Mouse (Mus musculus): Measurements from ENCODE around the gene Sept11. TPM values are rescaled to one million over a fixed set of nuclear protein-coding genes. Genes with fewer than 3 reads are reported as not detected.

Sept11 gene
- total and polyA plus RNA-seq, 3 experiments: 34.9 to 245 (median 87.2) TPM

DNA sequence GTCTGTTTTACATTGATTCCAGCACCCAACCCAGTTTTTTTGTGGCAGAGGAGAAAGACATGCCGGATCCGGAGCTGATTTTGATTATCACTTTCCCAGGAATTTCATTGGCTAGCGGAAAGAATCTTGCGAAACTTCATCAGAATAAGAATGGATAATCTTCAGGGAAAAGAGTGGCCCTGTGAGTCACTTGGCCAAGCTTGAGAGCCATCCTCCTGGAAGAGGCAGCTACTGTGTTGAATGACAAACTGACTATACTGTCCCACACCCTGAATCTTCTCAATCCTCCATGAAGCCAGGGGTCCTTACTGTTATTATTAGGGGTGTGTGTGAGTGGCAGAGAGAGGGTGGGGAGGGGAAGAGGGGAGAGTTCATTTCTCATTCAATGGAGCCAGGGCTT lies 7.7 kb downstream of the Sept11 start:
- DNase-seq (ENCODE audit: low read depth, low spot score): no peak
- peaks cover 57% of the 10 kb centered on the region for H3K79me2 ChIP-seq (ENCODE audit: control insufficient read depth, insufficient read depth, low read length, poor library complexity)
- TF ChIP-seq CHD2 (IDR thresholded peaks at IDR 0.05; ENCODE audit: low read length) (no peak), POLR2AphosphoS2 (IDR thresholded peaks at IDR 0.05; ENCODE audit: low read length) (no peak), MAZ (IDR thresholded peaks at IDR 0.05; ENCODE audit: low read depth, low read length) (no peak), E2F4 (IDR thresholded peaks at IDR 0.05; ENCODE audit: borderline replicate concordance, low read depth, low read length) (no peak), MYC (IDR thresholded peaks at IDR 0.05; ENCODE audit: low read depth, low read length) (no peak), USF2 (IDR thresholded peaks at IDR 0.05; ENCODE audit: borderline replicate concordance in 1 of 2, insufficient read depth in 1 of 2, low read depth in 1 of 2, low read length in 2 of 2) (no peak), TAL1 (IDR thresholded peaks at IDR 0.05; ENCODE audit: low read length) (no peak), SMC3 (IDR thresholded peaks at IDR 0.05; ENCODE audit: low read depth, low read length) (no peak), ETS1 (IDR thresholded peaks at IDR 0.05; ENCODE audit: low read depth, low read length) (no peak)
- H3K9ac ChIP-seq (ENCODE audit: control insufficient read depth, low read depth, low read length, poor library complexity, severe bottlenecking): no peak overlapping the region
- H3K4me1 ChIP-seq (ENCODE audit: control insufficient read depth in 1 of 2, insufficient read depth in 2 of 2, low read length in 2 of 2): no peaks in the 10 kb centered on the region; a peak in 1 of 4 replicates
- no peak overlapping the region for H3K4me3 ChIP-seq (ENCODE audit: control insufficient read depth in 1 of 2, insufficient read depth in 1 of 2, low read depth in 2 of 2, low read length in 2 of 2)
- H3K36me3 ChIP-seq (ENCODE audit: control insufficient read depth in 1 of 2, insufficient read depth in 2 of 2, low read length in 2 of 2): peaks cover 2 to 13% of the 10 kb centered on the region in 2 experiments
- no peaks in the 10 kb centered on the region for H3K27me3 ChIP-seq (ENCODE audit: control insufficient read depth in 1 of 2, insufficient read depth in 2 of 2, low read length in 2 of 2)
- H3K9me3 ChIP-seq (replicated peaks; ENCODE audit: insufficient read depth, low read length): no peaks in the 10 kb centered on the region
- no peak overlapping the region for H3K27ac ChIP-seq (ENCODE audit: control insufficient read depth, low read depth, low read length)

DNA sequence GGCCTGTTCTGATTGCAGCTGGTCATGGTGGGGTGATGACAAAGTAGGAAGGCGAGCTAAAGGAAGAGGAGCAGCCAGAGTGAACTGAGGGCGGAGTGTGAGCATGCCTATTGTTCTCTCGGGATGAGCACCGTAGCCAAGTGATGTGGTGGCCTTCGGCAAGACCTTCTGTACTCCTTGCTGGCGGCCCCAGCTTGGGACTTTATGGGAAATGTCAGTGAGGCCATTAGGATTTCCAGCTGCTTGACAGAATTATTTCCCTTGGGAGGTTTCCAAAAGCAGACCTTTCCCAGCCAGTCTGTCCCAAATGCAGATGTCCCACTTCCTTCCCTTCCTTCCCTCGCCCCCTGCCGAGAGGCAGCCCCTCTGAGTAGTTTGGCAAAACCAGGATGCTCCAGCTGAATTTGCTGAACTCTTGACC lies 8.1 kb downstream of the Sept11 start:
- H3K27me3 ChIP-seq (ENCODE audit: control insufficient read depth in 1 of 2, insufficient read depth in 2 of 2, low read length in 2 of 2): no peaks in the 10 kb centered on the region
- H3K27ac ChIP-seq (ENCODE audit: control insufficient read depth, low read depth, low read length): no peak overlapping the region
- peaks cover 2 to 11% of the 10 kb centered on the region in 2 experiments for H3K36me3 ChIP-seq (ENCODE audit: control insufficient read depth in 1 of 2, insufficient read depth in 2 of 2, low read length in 2 of 2)
- no peak overlapping the region for H3K4me3 ChIP-seq (ENCODE audit: control insufficient read depth in 1 of 2, insufficient read depth in 1 of 2, low read depth in 2 of 2, low read length in 2 of 2)
- H3K9me3 ChIP-seq (replicated peaks; ENCODE audit: insufficient read depth, low read length): no peaks in the 10 kb centered on the region
- H3K9ac ChIP-seq (ENCODE audit: control insufficient read depth, low read depth, low read length, poor library complexity, severe bottlenecking): no peak overlapping the region
- DNase-seq (ENCODE audit: low read depth, low spot score): no peak
- TF ChIP-seq ZKSCAN1 (IDR thresholded peaks at IDR 0.05; ENCODE audit: low read depth, low read length) (no peak), SMC3 (IDR thresholded peaks at IDR 0.05; ENCODE audit: low read depth, low read length) (no peak), KAT2A (conservative IDR thresholded peaks at IDR 0.05; ENCODE audit: low read depth, low read length) (no peak), POLR2A (IDR thresholded peaks at IDR 0.05; ENCODE audit: control insufficient read depth in 1 of 2, insufficient read depth in 1 of 2, low read depth in 1 of 2, low read length in 2 of 2, poor library complexity in 1 of 2) (no peak), HCFC1 (IDR thresholded peaks at IDR 0.05; ENCODE audit: low read depth, low read length) (no peak), ETS1 (IDR thresholded peaks at IDR 0.05; ENCODE audit: low read depth, low read length) (no peak)
- H3K79me2 ChIP-seq (ENCODE audit: control insufficient read depth, insufficient read depth, low read length, poor library complexity): peaks cover 55% of the 10 kb centered on the region
- no peaks in the 10 kb centered on the region; a peak in 1 of 4 replicates for H3K4me1 ChIP-seq (ENCODE audit: control insufficient read depth in 1 of 2, insufficient read depth in 2 of 2, low read length in 2 of 2)

DNA sequence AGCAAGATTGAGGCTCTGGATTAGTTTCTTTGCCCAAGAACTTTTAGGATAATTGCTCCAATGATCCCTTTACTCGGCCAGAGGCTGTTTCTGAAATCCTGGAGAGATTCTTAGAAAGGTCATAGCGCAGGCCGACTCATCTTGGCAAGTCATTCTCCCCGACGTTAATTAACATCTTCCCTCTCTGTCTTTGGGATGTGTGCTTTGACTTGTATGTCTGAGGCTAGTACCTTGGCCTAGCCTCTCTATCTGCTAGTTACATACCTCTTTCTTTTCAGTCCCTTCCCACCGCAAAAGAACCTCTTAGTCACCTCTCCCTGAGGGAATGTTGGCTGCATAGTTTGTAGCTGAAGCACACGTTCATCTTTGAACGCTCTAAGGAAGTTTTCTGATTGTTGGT lies 10.4 kb downstream of the Sept11 start:
- Histone ChIP-seq H3K9ac (ENCODE audit: control insufficient read depth, low read depth, low read length, poor library complexity, severe bottlenecking) (no peak overlapping the region), H3K4me1 (ENCODE audit: control insufficient read depth in 1 of 2, insufficient read depth in 2 of 2, low read length in 2 of 2) (no peaks in the 10 kb centered on the region; a peak in 1 of 4 replicates), H3K4me3 (ENCODE audit: control insufficient read depth in 1 of 2, insufficient read depth in 1 of 2, low read depth in 2 of 2, low read length in 2 of 2) (no peak overlapping the region), H3K79me2 (ENCODE audit: control insufficient read depth, insufficient read depth, low read length, poor library complexity) (peaks cover 38% of the 10 kb centered on the region), H3K36me3 (ENCODE audit: control insufficient read depth in 1 of 2, insufficient read depth in 2 of 2, low read length in 2 of 2) (peaks cover 2 to 9% of the 10 kb centered on the region in 2 experiments), H3K27ac (ENCODE audit: control insufficient read depth, low read depth, low read length) (no peak overlapping the region), H3K9me3 (replicated peaks; ENCODE audit: insufficient read depth, low read length) (no peaks in the 10 kb centered on the region), H3K27me3 (ENCODE audit: control insufficient read depth in 1 of 2, insufficient read depth in 2 of 2, low read length in 2 of 2) (no peaks in the 10 kb centered on the region)
- DNase-seq (ENCODE audit: low read depth, low spot score): no peak
- TF ChIP-seq SIN3A (IDR thresholded peaks at IDR 0.05; ENCODE audit: low read length) (no peak), POLR2AphosphoS5 (IDR thresholded peaks at IDR 0.05; ENCODE audit: borderline replicate concordance, low read depth, low read length) (no peak), JUND (IDR thresholded peaks at IDR 0.05; ENCODE audit: low read depth, low read length) (no peak), USF1 (IDR thresholded peaks at IDR 0.05; ENCODE audit: low read depth, low read length) (no peak), MAZ (IDR thresholded peaks at IDR 0.05; ENCODE audit: low read depth, low read length) (no peak), GATA1 (IDR thresholded peaks at IDR 0.05; ENCODE audit: low read depth, low read length) (no peak), CTCF (IDR thresholded peaks at IDR 0.05 in 2 of 3, conservative IDR thresholded peaks at IDR 0.05 in 1 of 3; ENCODE audit: control insufficient read depth in 1 of 3, insufficient read depth in 1 of 3, low read depth in 2 of 3, low read length in 3 of 3, poor library complexity in 1 of 3, severe bottlenecking in 1 of 3) (no peak), MAFK (IDR thresholded peaks at IDR 0.05; ENCODE audit: borderline replicate concordance, low read depth, low read length) (no peak), TBP (IDR thresholded peaks at IDR 0.05; ENCODE audit: low read depth, low read length) (no peak), HCFC1 (IDR thresholded peaks at IDR 0.05; ENCODE audit: low read depth, low read length) (no peak), RCOR1 (IDR thresholded peaks at IDR 0.05; ENCODE audit: low read depth, low read length) (no peak), MXI1 (IDR thresholded peaks at IDR 0.05; ENCODE audit: low read depth, low read length) (no peak), SMC3 (IDR thresholded peaks at IDR 0.05; ENCODE audit: low read depth, low read length) (no peak), RAD21 (IDR thresholded peaks at IDR 0.05; ENCODE audit: low read depth, low read length) (no peak), USF2 (IDR thresholded peaks at IDR 0.05; ENCODE audit: borderline replicate concordance in 1 of 2, insufficient read depth in 1 of 2, low read depth in 1 of 2, low read length in 2 of 2) (no peak), MAX (IDR thresholded peaks at IDR 0.05; ENCODE audit: low read length) (no peak), BHLHE40 (IDR thresholded peaks at IDR 0.05; ENCODE audit: borderline replicate concordance, low read depth, low read length) (no peak)

All from MEL (cell line).